Mouse (Mus musculus): ENCODE results near the gene Slain1.

- TF ChIP-seq CTCF (IDR thresholded peaks at IDR 0.05; ENCODE audit: low read depth) = no peak
- TF ChIP-seq EP300 (IDR thresholded peaks at IDR 0.05; ENCODE audit: low read depth) = no peak
These were observed 91.2 kb downstream of the Slain1 start for GRCm38 (mm10) chr14:103741216-103741615.
